Mouse (Mus musculus): Measurements from ENCODE around the gene Ppp2r3a. TPM values are rescaled to one million over a fixed set of nuclear protein-coding genes. Genes with fewer than 3 reads are reported as not detected.

Gene Ppp2r3a
- total RNA-seq, 2 experiments from 2014 or later = 21.2 to 23.0 TPM

Other genes starting within 250 kb of the Ppp2r3a start
- gene Pccb, start 216.9 kb downstream of the Ppp2r3a start, total RNA-seq (2021) = 10 to 100 TPM; 54.1 to 56.4 TPM
- gene Msl2, start 177.7 kb downstream of the Ppp2r3a start, total RNA-seq (2021) = 10 to 100 TPM; 58.1 to 58.3 TPM

Measured in left cerebral cortex, postnatal 10 days (tissue).